Mouse (Mus musculus) urinary bladder, adult 2 months (tissue): ENCODE measurements around the gene Slc2a13. TPM values are rescaled to one million over a fixed set of nuclear protein-coding genes. Genes with fewer than 3 reads are reported as not detected.

Source experiments
- DNase-seq: peaks from one replicate; pipeline ENCODE4 v3.0.0; 2022; ENCODE audit warnings: low spot score
- polyA plus RNA-seq: library from polyadenylated mRNA; depleted of rRNA; stranded (reverse); fragments of >200 nt; gene quantifications from 2 replicates; pipeline ENCODE4 v1.2.3, GENCODE M21; 2012

Gene Slc2a13
- polyA plus RNA-seq, 1 experiment, result 2.8 TPM

DNA sequence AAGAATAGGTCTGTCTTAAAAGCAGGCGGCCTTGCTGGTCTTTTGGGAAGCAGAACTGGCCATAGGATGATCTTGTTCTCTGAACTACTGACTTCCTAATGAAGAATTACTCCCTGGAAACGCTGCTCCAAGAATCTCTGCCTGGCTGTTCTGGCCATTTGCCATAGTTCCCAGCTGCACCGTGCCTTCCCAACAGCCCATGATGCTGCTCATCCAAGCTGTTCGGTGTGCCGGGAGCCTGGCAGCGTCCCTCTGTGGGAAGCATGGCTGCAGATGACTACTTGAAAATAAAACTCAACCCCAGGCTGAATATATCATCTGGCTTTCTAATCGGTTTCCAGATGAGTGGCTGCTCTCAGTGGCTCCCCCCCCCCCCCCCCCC is 199.9 kb downstream of the Slc2a13 start:
- DNase-seq, result no peak

DNA sequence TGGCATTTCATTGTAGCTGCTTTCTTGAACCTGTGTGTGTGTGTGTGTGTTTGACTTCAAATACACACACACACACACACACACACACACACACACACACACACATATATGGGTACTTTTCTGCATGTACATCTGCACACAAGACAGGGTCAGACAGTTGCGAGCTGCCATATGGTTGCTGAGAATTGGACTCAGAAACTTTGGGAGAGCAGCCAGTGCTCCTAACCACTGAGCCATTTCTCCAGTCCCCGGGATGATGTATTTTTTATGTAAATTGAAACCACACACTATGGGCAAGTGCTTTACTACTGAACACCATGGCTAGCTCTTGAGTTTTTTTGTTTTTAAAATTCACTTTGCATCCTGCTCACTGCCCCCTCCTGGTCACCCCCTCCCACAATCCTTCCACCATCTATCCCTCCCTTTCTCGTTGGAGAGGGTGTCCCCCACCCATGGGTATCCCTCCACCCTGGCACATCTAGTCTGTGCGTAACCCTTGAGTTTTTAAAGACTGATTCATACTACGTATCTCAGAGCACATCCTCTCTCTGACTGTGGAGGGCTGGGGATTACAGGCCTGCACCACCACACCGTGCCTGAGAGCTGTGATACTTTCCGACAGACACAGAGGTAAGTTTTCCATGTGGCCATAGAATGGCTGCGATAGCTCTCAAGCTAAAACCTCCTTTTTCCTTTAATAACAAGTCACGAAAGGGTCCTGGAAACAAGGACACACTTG is 200.4 kb downstream of the Slc2a13 start:
- DNase-seq, result no peak

DNA sequence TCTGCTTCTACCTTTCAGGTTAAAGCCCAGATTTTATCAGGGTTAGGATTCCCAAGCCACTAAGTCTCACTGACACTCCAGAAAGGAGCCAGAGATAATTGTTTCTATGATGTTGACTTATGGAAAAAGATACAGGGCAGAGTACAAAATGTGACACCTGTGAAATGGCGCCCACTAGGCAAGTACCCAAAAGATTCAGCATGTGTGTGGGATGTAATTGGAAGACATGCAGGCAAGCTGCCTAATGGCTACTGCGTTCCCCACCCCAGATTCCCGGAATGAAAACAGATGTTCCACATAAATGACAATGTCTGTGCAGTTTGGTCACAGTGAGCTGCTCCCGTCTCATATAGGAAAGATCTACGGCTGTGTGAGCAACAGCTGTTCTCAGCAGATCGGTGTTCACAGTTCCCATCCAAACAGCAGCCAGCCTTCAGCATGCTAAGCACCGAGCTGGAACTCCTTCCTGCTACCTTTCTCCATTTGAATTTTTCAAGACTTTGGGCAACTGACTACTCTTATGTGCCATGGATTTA is 201.1 kb downstream of the Slc2a13 start:
- DNase-seq, result no peak

DNA sequence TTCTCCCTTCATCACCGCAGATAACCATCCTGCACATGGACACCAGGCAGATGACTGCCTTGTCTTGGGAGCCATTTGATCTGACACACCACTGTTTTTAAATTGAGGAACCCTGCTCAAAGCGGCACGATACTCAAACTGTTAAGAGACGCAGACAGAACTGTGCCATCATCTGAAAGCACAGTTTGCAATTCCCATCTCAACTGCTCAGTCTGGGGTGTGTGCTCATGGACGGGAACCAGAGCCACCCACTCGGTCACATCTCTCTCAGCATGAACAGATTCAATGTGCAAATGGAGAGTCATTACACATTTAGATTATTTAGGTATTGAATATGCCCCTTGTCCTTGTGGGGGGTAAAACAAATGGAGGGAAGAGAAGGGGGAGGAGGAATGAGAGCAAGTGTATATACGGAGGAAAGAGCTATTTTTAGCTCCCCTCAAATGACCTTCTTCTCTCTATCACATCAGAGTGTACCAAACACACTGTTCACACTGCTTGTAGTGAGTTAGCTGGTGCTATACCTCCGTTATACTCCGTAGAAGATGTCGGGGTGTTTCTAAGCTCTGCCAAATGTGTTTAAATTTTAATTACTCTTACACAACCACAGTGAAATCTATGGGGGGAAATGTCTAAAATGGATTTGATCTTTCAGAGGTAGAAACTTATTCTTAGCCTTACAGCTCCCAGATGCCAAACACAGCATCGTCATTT is 203.2 kb downstream of the Slc2a13 start:
- DNase-seq, result no peak

- DNase-seq, result no peak
Observed at GRCm38 (mm10) chr15:91360495-91360894, 212.6 kb downstream of the Slc2a13 start.

GRCm38 (mm10) chr15:91351006-91351405 is 222.1 kb downstream of the Slc2a13 start:
- no peak for DNase-seq

DNA sequence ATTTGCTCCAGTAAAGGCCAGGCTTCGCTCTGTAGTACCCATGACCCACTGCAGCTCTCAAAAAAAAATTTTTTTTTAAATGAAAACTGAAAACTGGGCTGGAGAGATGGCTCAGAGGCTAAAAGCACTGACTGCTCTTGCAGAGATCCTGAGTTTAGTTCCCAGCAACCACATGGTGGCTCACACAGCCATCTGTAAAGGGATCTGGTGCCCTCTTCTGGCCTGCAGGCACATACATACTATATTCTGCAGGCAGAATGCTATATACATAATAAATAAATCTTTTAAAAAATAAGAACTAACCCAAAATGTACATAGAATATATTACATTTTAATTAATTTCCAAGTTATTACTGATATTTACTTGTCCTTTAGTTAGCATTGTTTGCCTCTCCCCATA is 234.7 kb downstream of the Slc2a13 start:
- no peak for DNase-seq

- no peak for DNase-seq
Observed at GRCm38 (mm10) chr15:91334416-91334900, 238.6 kb downstream of the Slc2a13 start.

GRCm38 (mm10) chr15:91327748-91328147 is 245.3 kb downstream of the Slc2a13 start:
- no peak for DNase-seq

DNA sequence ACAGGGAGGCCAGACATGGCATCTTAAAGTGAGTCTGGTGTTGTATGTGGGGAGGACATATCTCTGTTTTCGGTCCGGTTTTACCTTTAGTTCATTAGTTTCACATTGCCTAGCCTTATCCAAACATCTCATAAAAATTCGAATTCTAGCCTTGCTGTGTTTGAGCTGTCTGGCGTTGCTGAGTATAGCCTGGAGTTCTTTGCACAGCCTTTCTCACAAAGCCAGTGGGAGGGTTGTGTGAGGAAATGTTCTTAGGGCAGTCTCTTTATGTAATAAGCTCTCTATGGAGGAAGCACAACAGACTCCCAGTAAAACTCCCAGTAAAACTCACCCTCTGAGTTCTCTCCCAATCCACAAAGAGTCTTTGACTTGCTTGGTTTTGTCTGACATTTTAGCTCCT is 246.0 kb downstream of the Slc2a13 start:
- DNase-seq, result no peak

DNA sequence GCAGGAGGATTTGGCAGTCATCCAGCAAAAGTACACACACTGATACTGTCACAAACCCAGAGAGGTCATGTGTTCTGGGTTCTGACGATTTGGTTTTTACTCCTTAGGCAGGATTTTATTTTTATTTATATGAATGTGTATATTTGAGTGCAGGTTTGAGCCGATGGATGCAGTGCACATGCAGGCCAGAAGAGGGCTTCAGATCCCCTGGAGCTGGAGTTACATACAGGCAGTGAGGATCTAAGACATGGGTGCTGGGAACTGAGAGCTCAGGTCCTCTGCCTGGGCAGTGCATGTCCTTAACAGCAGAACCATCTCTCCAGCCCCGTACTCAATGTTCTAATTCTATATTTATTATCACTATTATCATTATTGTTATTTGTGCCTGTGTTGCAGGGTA is 253.7 kb downstream of the Slc2a13 start:
- DNase-seq, result no peak

DNA sequence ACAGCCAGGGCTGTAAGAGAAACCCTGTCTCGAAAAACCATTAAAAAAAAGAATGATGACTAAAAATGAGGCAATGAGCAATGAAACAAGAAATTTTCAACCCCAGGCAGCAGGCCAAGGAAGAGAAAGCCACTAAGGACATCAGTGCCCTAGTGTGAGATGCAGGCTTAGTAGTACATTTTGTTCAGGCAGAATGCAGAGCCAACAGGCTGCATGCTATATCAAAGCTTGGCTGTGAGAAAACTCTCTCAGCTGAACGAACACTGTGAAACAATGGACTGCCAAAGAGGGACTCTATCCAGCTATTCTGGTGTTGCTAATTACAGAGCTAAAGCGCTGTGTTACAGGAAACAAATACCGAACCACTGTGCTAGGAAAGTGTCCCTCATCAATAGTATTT is 256.1 kb downstream of the Slc2a13 start:
- no peak for DNase-seq

GRCm38 (mm10) chr15:91314402-91315318 is 258.4 kb downstream of the Slc2a13 start:
- no peak for DNase-seq

GRCm38 (mm10) chr15:91304296-91304852 is 268.7 kb downstream of the Slc2a13 start:
- DNase-seq, result no peak

GRCm38 (mm10) chr15:91301366-91301765 is 271.7 kb downstream of the Slc2a13 start:
- DNase-seq, result peak; percentile 74

DNA sequence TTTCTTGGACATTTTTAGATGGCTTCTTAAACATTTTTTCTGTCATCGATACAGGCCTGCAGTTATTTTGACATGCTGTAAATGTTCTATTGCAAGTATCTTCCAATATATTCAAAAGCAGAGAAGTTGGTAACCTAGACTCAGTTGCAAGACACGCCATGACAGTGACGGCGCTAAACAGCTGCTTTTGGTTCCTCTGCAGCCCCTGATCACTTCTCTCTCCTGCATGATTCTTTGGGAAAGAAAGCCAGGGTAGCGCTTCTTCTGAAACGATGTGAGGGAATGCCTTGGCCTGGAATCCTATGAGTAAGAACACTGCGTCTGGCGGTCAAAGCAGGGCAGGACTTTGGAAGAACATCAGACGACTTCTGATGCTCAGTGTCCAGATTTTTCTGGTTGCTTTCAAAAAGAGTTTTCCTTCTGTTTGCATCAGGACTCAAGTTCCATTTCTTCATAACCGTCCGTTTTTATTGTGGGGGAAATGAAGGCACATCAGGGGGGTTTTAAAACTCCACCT is 273.7 kb downstream of the Slc2a13 start:
- DNase-seq, result no peak

DNA sequence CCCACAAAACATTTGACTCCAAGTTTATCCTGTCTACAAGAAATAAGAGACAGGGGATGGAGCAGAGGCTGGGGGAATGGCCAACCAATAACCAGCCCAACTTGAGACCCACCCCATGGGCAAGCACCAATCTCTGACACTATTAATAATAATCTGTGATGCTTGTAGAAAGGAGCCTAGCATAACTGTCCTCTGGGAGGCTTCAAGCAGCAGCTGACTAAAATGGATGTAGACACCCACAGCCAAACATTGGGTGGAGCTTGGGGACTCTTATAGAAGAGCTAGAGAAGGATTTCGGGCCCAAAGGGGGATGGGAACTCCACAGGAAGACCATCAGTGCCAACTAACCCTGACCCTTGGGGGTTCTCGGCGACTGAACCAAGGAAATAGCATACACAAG is 289.6 kb downstream of the Slc2a13 start:
- DNase-seq, result no peak

DNA sequence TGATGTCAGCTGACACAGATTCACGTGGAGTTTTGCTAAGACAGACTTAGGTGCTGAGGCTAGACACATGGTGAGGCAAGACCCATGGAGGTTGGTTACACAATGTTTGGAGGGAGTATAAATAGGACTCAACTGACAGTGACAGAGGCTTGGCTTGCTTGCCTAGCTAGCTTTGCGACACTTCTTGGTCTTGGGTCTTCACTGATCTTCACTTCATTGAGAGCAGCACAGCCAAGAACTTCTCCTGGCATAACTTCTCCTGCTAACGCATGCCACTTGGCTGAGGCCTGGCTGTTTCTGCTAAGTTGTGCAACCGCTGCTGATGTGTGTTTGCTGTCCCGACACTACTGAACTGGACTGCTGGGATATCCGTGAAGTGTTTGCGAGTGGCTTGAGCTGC is 290.2 kb downstream of the Slc2a13 start:
- DNase-seq, result no peak

GRCm38 (mm10) chr15:91281521-91281920 is 291.5 kb downstream of the Slc2a13 start:
- DNase-seq, result no peak

GRCm38 (mm10) chr15:91279571-91279970 is 293.5 kb downstream of the Slc2a13 start:
- no peak for DNase-seq

DNA sequence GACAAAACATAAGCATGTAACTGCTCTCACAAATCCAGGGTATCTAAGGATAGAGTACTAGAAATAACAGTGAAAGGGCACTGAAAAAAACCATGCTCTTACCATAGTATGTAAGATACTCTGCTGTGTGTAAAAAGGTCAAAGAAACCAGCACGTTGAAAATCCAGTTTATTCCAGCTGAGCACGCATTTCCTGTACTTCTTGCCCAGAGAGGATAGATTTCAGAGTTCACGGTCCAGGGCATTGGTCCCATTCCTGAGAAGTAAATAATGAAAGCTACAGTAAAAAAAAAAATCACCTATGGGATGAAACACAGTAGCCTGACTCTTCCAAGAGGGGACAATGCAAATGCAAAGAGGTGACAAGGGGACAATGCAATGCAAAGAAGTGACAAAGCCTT is 297.1 kb downstream of the Slc2a13 start:
- DNase-seq, result no peak
